Mouse (Mus musculus) spleen, adult 2 months (tissue): ENCODE measurements around the gene Rab25.

Experiments used
- CTCF ChIP-seq: fragments of 200-500 bp; IDR thresholded peaks from 2 replicates; pipeline ENCODE4 v1.5.1; 2011; ENCODE audit warnings: mild to moderate bottlenecking, inconsistent platforms; ENCODE audit not compliant: insufficient read depth, insufficient read length, insufficient replicate concordance; ENCODE audit errors: extremely low read depth
- POLR2A ChIP-seq: fragments of 200-500 bp; IDR thresholded peaks from 2 replicates; pipeline ENCODE4 v1.6.1; 2011; ENCODE audit warnings: low read depth, low read length, inconsistent platforms

- TF ChIP-seq CTCF (no peak), POLR2A (no peak)
Observed at GRCm38 (mm10) chr3:88575540-88575939, 27.4 kb upstream of the Rab25 start, which contains the start of gene Ssr2.
